Mouse (Mus musculus): Measurements from ENCODE around the gene Etv6. TPM values are rescaled to one million over a fixed set of nuclear protein-coding genes. Genes with fewer than 3 reads are reported as not detected.
A peak's percentile ranks its signal among the peaks of the same experiment; 100 is the strongest.

Gene Etv6
- total and polyA plus RNA-seq, 3 experiments = 9.8 to 14.0 (median 11.4) TPM

GRCm38 (mm10) chr6:134252081-134252755 is 216.7 kb downstream of the Etv6 start:
- intact Hi-C loops (cut with DNase I) = loop anchor here (10.0 kb wide), 1 partner anchor 113 kb away; no protein-coding TSS in a partner anchor
- Histone ChIP-seq H3K9ac (ENCODE audit: low read depth, low read length) (no peak overlapping the region), H3K27ac (no peak overlapping the region), H3K4me1 (ENCODE audit: control insufficient read depth, insufficient read depth, low read length) (peaks cover 8% of the 10 kb centered on the region), H3K36me3 (ENCODE audit: control insufficient read depth, insufficient read depth, low read length) (no peaks in the 10 kb centered on the region), H3K79me2 (replicated peaks; ENCODE audit: control insufficient read depth, insufficient read depth, low read length) (no peaks in the 10 kb centered on the region; the same call in 1 of the 2 replicates), H3K27me3 (ENCODE audit: control insufficient read depth, insufficient read depth, low read length) (no peaks in the 10 kb centered on the region), H3K4me3 (no peak overlapping the region)
- 93% methylated on average over 8 of the region's 8 CpGs for WGBS
- DNase-seq = no peak
- TF ChIP-seq CTCF (IDR thresholded peaks at IDR 0.05) (no peak), POLR2A (IDR thresholded peaks at IDR 0.05; ENCODE audit: insufficient read depth, low read depth, low read length) (no peak), EP300 (IDR thresholded peaks at IDR 0.05; ENCODE audit: insufficient read depth, low read depth, low read length) (no peak)

- TF ChIP-seq EP300 (IDR thresholded peaks at IDR 0.05; ENCODE audit: insufficient read depth, low read depth, low read length) = no peak
- no peak for TF ChIP-seq CTCF (IDR thresholded peaks at IDR 0.05)
- TF ChIP-seq POLR2A (IDR thresholded peaks at IDR 0.05; ENCODE audit: insufficient read depth, low read depth, low read length) = no peak
- Histone ChIP-seq H3K79me2 (replicated peaks; ENCODE audit: control insufficient read depth, insufficient read depth, low read length) (no peaks in the 10 kb centered on the region; the same call in 1 of the 2 replicates), H3K36me3 (ENCODE audit: control insufficient read depth, insufficient read depth, low read length) (peaks cover 2% of the 10 kb centered on the region; the same call in 1 of the 2 replicates), H3K9ac (ENCODE audit: low read depth, low read length) (no peak overlapping the region), H3K27me3 (ENCODE audit: control insufficient read depth, insufficient read depth, low read length) (no peaks in the 10 kb centered on the region), H3K4me1 (ENCODE audit: control insufficient read depth, insufficient read depth, low read length) (peaks cover 9% of the 10 kb centered on the region), H3K4me3 (no peak overlapping the region), H3K27ac (no peak overlapping the region)
- DNase-seq = no peak
- WGBS = 39% methylated on average over 3 of the region's 3 CpGs
- intact Hi-C loops (cut with DNase I) = loop anchor here (10.0 kb wide), 1 partner anchor 108 kb away; no protein-coding TSS in a partner anchor
Measured at GRCm38 (mm10) chr6:134256369-134256768, 220.9 kb downstream of the Etv6 start.

GRCm38 (mm10) chr6:134259913-134260312 is 224.4 kb downstream of the Etv6 start:
- H3K4me1 ChIP-seq (ENCODE audit: control insufficient read depth, insufficient read depth, low read length) = peaks cover 18% of the 10 kb centered on the region
- H3K79me2 ChIP-seq (replicated peaks; ENCODE audit: control insufficient read depth, insufficient read depth, low read length) = no peaks in the 10 kb centered on the region
- intact Hi-C loops (cut with DNase I) = loop anchor here (10.0 kb wide), 1 partner anchor 105 kb away; no protein-coding TSS in a partner anchor
- DNase-seq = no peak
- H3K9ac ChIP-seq (ENCODE audit: low read depth, low read length) = no peak overlapping the region
- TF ChIP-seq CTCF (IDR thresholded peaks at IDR 0.05) = peak; percentile 39
- no peak for TF ChIP-seq EP300 (IDR thresholded peaks at IDR 0.05; ENCODE audit: insufficient read depth, low read depth, low read length)
- no peak overlapping the region for H3K27ac ChIP-seq
- H3K36me3 ChIP-seq (ENCODE audit: control insufficient read depth, insufficient read depth, low read length) = peaks cover 15% of the 10 kb centered on the region
- H3K4me3 ChIP-seq = no peak overlapping the region
- 95% methylated on average over 8 of the region's 8 CpGs for WGBS
- no peaks in the 10 kb centered on the region for H3K27me3 ChIP-seq (ENCODE audit: control insufficient read depth, insufficient read depth, low read length)

- Histone ChIP-seq H3K27me3 (ENCODE audit: control insufficient read depth, insufficient read depth, low read length) (no peaks in the 10 kb centered on the region), H3K4me1 (ENCODE audit: control insufficient read depth, insufficient read depth, low read length) (peaks cover 10% of the 10 kb centered on the region), H3K27ac (peak overlapping the region; percentile 43), H3K9ac (ENCODE audit: low read depth, low read length) (no peak overlapping the region), H3K79me2 (replicated peaks; ENCODE audit: control insufficient read depth, insufficient read depth, low read length) (no peaks in the 10 kb centered on the region), H3K4me3 (no peak overlapping the region), H3K36me3 (ENCODE audit: control insufficient read depth, insufficient read depth, low read length) (peaks cover 15% of the 10 kb centered on the region)
- WGBS = 47% methylated on average over 3 of the region's 3 CpGs
- peak in 1 of 2 experiments; percentile 51 for DNase-seq
- no peak for TF ChIP-seq EP300 (IDR thresholded peaks at IDR 0.05; ENCODE audit: insufficient read depth, low read depth, low read length)
- TF ChIP-seq CTCF (IDR thresholded peaks at IDR 0.05) = no peak
- intact Hi-C loops (cut with DNase I) = no loop called here
Measured at GRCm38 (mm10) chr6:134261904-134262303, 226.4 kb downstream of the Etv6 start.

- intact Hi-C loops (cut with DNase I) = no loop called here
- no peak for DNase-seq
- WGBS = 43% methylated on average over 4 of the region's 4 CpGs
- H3K4me1 ChIP-seq (ENCODE audit: control insufficient read depth, insufficient read depth, low read length) = peaks cover 10% of the 10 kb centered on the region
- H3K27me3 ChIP-seq (ENCODE audit: control insufficient read depth, insufficient read depth, low read length) = no peaks in the 10 kb centered on the region
- TF ChIP-seq POLR2A (IDR thresholded peaks at IDR 0.05; ENCODE audit: insufficient read depth, low read depth, low read length) = no peak
- TF ChIP-seq CTCF (IDR thresholded peaks at IDR 0.05) = no peak
- H3K79me2 ChIP-seq (replicated peaks; ENCODE audit: control insufficient read depth, insufficient read depth, low read length) = no peaks in the 10 kb centered on the region
- H3K27ac ChIP-seq = peak overlapping the region; percentile 43
- no peak overlapping the region for H3K4me3 ChIP-seq
- H3K36me3 ChIP-seq (ENCODE audit: control insufficient read depth, insufficient read depth, low read length) = peaks cover 15% of the 10 kb centered on the region
- no peak overlapping the region for H3K9ac ChIP-seq (ENCODE audit: low read depth, low read length)
Measured at GRCm38 (mm10) chr6:134262383-134262782, 226.9 kb downstream of the Etv6 start.

- WGBS = 50% methylated on average over 6 of the region's 6 CpGs
Measured at GRCm38 (mm10) chr6:134262911-134263607, 227.6 kb downstream of the Etv6 start.

More at GRCm38 (mm10) chr6:134262911-134263607, 227.6 kb downstream of the Etv6 start:
- H3K27ac ChIP-seq = peak overlapping the region; percentile 43
- no peak for DNase-seq
- no peak overlapping the region for H3K4me3 ChIP-seq
- TF ChIP-seq POLR2A (IDR thresholded peaks at IDR 0.05; ENCODE audit: insufficient read depth, low read depth, low read length) = no peak
- no peak for TF ChIP-seq EP300 (IDR thresholded peaks at IDR 0.05; ENCODE audit: insufficient read depth, low read depth, low read length)
- no peak for TF ChIP-seq CTCF (IDR thresholded peaks at IDR 0.05)
- no peak overlapping the region for H3K9ac ChIP-seq (ENCODE audit: low read depth, low read length)
- no peaks in the 10 kb centered on the region for H3K27me3 ChIP-seq (ENCODE audit: control insufficient read depth, insufficient read depth, low read length)
- H3K36me3 ChIP-seq (ENCODE audit: control insufficient read depth, insufficient read depth, low read length) = peaks cover 15% of the 10 kb centered on the region
- intact Hi-C loops (cut with DNase I) = no loop called here
- peaks cover 10% of the 10 kb centered on the region for H3K4me1 ChIP-seq (ENCODE audit: control insufficient read depth, insufficient read depth, low read length)
- H3K79me2 ChIP-seq (replicated peaks; ENCODE audit: control insufficient read depth, insufficient read depth, low read length) = no peaks in the 10 kb centered on the region

All from heart, adult 2 months (tissue).